Mouse (Mus musculus): ENCODE results near the gene Hoxc11.

The Hoxc11 gene

DNA sequence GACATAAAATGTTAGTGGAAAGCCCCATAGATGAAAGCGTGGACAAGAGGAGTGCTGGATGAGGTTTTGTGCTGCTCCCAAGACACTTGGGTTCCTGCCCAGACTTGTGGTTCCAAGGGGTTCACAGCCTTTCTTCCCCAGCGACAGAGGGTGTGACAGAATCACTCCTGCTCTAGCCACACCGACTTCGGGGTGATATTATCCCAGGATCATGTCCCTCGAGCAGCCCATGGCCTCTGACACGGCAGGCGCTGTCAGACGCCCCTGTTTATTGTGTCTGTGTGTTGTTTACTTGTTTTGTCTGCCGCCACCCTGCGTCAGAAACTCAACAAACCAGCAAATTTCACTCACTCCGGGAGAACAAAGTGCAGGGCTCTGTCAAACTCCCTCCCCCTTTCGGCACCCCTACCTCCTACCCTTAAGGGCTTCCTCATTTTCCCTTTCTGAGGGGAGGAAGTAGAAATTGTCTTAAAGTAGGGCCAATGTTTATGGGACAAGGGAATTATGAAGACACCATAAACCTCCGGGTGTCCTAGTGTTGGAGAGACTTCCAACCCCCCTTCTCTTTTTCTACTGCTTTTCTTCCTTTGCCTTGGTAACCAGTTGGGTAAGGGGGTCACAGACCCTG, 48.7 kb downstream of the Hoxc11 start:
- DNase-seq (ENCODE audit: low spot score in 2 of 2): no peak

DNA sequence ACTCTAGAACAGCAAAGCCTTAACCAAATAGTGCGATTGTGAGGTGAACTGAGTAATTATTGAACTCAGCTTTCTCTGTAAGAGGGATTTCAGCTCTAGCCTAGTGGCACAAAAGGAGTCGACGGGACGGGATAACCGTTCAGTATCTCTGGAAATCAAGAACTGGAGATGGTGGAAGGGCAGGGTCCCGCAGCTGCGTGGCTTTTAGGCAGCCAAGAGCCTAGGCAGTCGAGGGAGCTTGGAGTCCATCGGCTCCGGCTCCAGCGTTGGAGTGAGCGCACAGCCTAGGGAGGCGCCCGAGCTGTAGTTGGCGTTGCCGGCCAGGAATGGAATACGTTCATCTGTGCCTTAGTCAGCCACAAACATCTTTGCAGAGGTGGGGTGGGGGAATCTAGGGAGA, 51.1 kb downstream of the Hoxc11 start:
- no peak for DNase-seq (ENCODE audit: low spot score in 2 of 2)

DNA sequence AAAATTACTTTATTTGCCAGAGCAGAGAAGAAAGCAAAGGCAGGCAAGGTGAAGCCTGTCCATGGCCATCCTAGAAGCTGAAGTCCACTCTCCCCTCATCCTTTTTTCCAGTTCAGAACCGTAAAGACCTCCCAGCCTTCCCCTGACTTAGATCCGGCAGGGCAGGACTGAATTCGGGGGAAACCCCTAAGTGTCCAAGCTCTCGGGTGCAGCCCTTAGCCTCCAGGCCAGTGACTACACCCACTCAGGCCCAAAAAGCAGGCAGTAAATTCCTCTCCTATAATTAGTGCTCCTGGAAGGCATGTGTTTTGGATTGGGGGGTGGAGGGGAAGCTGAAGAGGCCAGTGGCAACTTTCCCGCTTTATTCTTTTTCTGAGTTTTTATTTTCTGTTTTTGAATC, 51.6 kb downstream of the Hoxc11 start:
- DNase-seq (ENCODE audit: low spot score in 2 of 2): no peak

DNA sequence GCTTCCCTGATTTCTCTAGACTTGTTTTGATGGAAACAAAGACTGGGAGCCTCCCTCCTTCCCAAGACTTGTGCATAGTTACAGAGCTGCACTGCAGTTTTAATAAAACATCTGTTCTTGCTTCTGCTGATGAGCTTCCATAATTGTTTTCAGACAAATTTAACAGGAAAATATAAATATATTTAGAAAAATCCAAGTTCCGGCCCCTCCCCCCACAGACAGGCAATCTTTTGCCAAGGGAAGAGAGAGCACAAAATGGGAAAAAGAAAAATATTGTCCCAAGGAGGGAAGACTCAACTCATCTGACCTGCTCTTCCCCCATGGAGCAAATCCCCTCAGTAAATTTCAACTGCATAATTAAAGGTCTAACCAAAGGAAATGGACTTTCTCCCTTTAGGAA, 52.1 kb downstream of the Hoxc11 start:
- DNase-seq (ENCODE audit: low spot score in 2 of 2): no peak
